Mouse (Mus musculus): ENCODE measurements at regions not wholly inside any gene's neighbourhood (a gene's known extent, or its start where the extent isn't known, plus 50 kb on each side); places are given as distances from the start of the nearest gene placed in this dataset.

- TF ChIP-seq CTCF (IDR thresholded peaks at IDR 0.05; ENCODE audit: borderline replicate concordance, insufficient read depth, low read depth, low read length) (no peak; the same call in 1 of the 2 replicates), POLR2A (IDR thresholded peaks at IDR 0.05; ENCODE audit: borderline replicate concordance, insufficient read depth, low read length) (no peak)
Observed at GRCm38 (mm10) chr16:77252349-77252748, 238.8 kb downstream of the Usp25 start.
